Mouse (Mus musculus) Muller cell, postnatal 12 days (primary cell): Measurements from ENCODE around the gene Entr1.
"Not testable (repeated sequence)": the region's sequence is repeated elsewhere in the genome, so short reads cannot be mapped to it uniquely, and the experiment has no call there.

ENCODE experiments used
- DNase-seq: peaks from one replicate; pipeline ENCODE4 v3.0.0-alpha.2; 2015; ENCODE audit errors: inconsistent ontology term

Gene Entr1

GRCm38 (mm10) chr2:26388682-26389153 lies 398 bp downstream of the Entr1 start:
- no peak for DNase-seq

DNA sequence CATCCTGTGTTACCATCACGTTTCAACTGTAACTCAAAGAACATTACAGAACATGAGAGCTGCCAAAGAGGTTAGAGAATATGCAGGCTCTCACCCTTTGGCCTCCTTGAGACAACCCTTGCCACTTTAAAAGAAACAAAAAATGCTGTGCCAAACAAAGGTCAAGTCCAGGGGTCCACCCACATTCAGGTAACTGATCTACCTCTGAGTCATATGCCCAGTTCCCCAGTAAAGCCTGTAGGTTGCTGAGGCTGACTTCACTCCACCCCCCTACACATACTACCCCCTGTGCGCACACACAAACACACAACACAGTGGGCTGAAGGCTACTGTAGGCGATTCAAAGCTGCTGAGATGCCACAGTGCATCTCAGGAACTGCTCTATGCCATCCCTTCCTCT lies 1.4 kb downstream of the Entr1 start:
- no peak for DNase-seq

DNA sequence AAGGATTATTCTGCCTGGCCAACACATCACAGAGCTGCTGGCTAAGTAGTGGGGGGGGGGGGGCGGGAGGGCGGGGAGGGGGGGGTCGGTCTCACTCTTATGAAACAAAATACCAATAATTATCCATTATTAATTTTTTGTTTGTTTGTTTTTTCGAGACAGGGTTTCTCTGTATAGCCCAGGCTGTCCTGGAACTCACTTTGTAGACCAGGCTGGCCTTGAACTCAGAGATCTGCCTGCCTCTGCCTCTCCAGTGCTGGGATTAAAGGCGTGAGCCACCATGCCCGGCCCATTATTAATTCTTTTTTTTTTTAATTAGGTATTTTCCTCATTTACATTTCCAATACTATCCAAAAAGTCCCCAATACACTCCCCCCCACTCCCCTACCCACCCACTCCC lies 8.2 kb downstream of the Entr1 start:
- DNase-seq, result not testable (repeated sequence)

GRCm38 (mm10) chr2:26380131-26380771 lies 8.9 kb downstream of the Entr1 start, which contains the start of gene Snapc4:
Gene Snapc4, minus strand, starts transcription at chr2:26380653.
- DNase-seq, result peak; percentile 85

GRCm38 (mm10) chr2:26372396-26372795 lies 16.7 kb downstream of the Entr1 start:
- DNase-seq, result no peak

DNA sequence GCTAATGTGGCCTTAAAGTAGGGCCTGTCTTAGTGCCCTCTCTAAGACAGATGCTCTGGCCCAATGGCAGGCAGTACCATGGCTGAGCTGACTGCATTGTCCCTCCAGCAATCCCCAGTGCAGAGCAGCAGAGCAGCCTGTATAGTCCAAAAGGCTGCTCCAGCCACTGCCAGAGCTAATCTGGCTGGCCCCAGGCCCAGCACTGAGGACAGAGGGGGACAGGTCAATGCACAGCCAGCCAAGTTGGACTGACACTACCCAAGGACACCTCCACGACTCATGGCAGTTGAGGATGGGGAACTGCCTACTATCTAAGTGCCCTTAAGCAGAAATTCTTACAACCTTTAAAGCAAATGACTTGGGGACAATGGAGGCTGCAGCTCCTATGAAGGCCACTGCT lies 20.5 kb downstream of the Entr1 start:
- DNase-seq, result no peak

GRCm38 (mm10) chr2:26367911-26368310 lies 21.2 kb downstream of the Entr1 start:
- DNase-seq, result no peak

GRCm38 (mm10) chr2:26364738-26365465 lies 24.2 kb downstream of the Entr1 start:
- DNase-seq, result no peak

DNA sequence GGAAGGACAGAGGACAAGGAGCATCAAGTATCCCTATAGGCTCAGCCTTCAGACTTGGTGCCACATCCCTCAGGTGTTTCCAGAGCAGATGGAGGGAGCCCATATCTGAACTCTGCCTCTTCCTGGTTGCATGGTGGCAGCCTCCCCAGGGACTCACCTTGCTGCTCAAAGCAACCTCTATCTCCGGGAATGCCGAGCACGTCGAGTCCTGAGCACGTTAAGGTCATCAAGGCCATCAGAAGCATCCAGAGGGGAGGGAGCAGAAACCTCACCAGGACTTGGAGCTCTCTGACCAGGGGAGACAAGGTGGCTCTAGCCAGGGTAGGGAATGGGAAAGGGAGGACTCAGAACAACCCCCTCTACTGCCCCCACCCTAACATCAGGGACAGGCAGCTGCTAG lies 25.6 kb downstream of the Entr1 start:
- DNase-seq, result no peak

DNA sequence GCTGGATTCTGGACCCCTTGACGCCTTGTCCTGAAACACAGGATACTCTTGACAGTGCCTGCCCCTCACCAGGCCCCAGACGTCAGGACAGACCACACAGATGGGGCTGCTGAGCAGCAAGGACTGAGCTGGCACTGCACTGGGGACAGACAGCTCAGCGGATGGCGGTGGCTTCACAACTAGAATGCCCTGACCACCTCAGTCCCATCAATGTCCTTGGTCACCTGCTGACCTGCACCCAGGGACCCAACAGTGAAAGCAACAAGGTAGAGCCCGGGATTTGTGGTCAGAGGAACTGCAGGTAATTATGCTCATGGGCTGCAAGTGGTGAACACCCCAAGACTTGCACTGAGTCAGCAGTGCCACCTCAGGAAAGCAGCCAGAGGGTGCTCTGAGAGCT lies 26.1 kb downstream of the Entr1 start:
- no peak for DNase-seq

GRCm38 (mm10) chr2:26360772-26361171 lies 28.3 kb downstream of the Entr1 start, which contains the start of gene Card9:
Gene Card9, minus strand, starts transcription at chr2:26360918.
- no peak for DNase-seq

- DNase-seq, result no peak
These were observed 29.1 kb downstream of the Entr1 start for GRCm38 (mm10) chr2:26359983-26360382.

DNA sequence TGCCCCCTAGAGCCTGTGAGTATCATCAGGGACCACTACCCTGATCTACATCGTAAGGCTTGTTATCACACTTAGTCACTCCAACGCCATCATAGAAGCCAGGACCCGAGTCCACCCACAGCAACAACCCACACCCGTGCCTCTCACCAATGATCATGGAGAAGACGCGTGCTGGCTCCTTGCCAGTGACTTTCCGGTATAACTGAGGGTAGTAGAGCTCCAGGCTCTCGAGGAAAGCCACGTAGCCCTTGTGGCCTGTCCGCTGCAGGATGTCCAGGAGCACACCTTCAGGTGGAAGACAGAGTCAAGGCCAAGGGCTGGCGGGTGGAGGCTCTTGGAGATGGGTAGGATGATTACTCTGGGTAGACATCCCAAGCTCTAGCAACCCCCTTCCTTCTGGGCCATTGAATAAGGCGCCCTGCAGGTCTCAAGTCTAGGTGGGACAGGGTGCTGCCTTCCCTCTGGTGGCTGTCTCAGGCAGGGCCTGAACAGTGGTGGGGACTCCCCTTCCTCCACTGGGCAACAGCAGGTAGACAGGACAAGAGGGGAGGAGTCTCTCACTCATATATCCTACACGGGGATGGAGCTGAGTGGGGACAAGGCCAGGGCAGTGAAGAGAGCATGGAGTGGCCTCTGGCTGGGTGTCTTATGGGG lies 30.3 kb downstream of the Entr1 start:
- DNase-seq, result no peak

DNA sequence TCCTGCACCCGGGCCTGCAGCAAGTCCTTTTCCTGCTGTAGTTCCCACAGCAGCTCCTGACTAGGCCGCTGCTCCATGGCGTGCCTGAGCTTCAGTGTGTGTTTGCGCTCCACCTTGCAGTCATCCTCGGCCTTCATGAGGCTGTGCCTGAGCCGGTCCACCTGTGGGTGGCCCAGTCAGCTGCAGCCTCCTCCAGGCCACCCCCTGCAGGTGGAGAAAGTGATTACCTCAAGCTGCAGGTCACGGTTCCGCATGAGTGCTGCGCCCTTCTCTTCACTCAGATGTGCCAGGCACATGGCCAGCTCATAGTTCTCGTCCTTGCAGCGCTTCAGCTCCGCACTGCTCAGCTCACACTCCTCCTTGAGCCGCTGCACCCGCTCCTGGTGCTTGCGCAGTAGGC lies 31.6 kb downstream of the Entr1 start:
- no peak for DNase-seq

- no peak for DNase-seq
These were observed 32.4 kb downstream of the Entr1 start for GRCm38 (mm10) chr2:26356678-26357077.

DNA sequence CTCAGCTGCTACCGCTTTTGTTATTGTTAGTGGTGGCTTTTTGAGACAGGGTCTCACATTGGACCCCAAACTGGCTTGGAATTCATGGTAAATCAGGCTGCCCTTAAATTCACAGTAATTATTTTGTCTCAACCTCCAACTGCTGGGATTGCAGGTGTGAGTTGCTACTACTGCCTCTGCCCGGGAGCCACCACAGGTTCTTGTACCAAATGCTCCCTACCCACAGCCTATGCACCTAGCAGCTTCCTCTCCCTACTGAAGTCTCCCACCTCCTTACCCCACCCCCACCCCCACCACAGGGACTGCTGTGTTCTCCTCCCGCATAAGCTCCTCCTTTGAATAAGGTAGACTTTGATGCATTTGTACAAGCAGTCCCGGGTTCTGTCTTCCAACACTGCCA lies 32.9 kb downstream of the Entr1 start:
- no peak for DNase-seq

DNA sequence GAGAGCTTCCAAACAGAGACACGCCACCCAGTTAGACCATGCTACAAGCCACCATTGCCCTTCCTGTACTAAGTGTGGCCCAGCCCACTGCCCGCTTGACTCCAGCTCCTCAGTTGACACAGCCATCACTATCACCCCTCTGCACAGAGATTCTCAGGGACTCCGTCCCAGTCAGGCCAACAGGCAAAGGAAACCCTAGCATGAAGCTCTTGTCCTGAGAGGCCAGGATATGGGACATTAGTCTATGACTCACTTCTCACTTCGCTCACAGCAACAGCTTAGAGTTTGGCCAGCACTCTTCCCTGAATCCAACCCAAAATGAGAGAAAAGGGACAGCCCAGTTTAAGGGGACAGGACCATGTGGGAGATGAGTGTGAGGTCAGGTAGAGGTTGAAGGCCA lies 34.7 kb downstream of the Entr1 start:
- DNase-seq, result no peak

GRCm38 (mm10) chr2:26353066-26353980 lies 35.8 kb downstream of the Entr1 start:
- DNase-seq, result no peak

DNA sequence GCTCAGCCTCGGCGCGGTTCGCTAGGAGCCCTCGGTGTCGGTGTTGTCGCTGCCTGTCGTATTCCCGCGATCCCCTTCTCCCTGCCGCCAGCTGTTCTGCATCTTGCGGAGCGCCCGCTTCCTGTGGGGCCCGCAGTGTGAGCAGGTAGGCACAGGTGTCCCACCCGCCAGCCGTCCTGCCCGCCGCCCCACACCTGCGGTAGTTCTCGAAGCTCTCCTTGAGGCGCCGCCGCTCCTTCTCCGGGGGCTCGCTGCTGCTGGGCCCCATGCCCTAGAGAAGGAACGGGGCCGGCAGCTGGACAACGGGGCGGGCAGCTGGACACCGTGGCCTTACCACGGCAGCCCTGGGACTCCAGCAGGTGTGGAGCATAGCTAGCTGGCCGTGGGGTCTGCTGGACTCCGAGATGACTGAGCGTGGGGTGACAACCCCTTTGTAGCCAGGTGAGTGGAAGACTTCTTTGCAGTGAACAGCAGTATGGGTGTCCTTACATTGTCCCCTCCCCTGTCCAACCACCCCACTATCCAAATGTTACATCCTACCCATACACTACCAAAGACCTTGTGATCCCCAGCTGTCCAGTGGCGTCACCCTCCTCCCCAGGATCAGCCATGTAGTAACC lies 36.7 kb downstream of the Entr1 start:
- no peak for DNase-seq

DNA sequence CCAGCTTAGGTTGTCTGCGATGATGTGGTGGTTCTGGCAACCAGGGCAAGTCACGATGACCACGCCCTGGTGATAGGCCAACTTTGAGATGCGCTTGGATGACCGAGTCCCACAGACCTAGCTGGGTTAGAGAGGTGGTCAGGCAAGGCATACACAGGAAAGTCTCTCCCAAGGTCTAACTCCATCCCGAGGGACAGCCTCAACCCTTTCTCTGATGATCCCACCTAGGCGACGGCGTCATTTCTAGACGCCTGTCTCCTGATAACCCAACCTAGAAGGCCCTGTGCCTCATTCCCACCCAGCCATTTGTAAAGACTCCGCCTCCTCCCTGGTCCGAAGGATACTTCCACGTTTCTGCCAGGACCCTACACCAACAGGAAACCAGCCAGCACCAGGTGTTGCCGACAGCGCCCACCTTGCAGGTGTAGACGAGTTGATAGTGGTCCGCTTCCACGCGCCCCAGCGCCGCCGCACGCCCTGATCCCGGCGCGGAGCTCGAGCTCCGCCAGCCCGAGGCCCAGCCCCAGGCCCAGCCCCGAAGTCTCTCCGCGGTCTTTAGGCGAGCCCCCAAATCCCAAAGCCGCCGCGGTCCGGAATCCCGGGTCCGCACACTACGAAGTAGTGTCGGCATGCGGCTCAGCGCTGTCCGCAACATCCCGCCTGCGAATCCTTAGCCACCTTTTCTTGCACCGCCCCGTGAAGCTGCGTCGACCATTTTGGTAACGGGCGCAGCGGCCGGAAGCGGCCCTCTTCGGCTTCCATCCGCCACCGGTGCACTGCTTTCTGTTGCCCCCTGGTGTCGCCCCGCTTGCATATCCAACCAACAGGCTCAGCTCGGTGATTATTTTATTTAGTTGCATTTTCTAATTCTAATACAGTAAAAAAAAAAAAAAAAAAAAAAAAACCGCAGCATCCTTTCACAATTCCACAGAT lies 37.5 kb downstream of the Entr1 start, which contains the start of gene Dnlz:
Gene Dnlz, minus strand, starts transcription at position 753 of the 933 bp plus-strand sequence.
- DNase-seq, result peak; percentile 93
